Mouse (Mus musculus) left cerebral cortex, adult 11 months (tissue): Measurements from ENCODE around the gene Pgc.
A peak's percentile ranks its signal among the peaks of the same experiment; 100 is the strongest.

Experiments
- DNase-seq: peaks from one replicate; pipeline ENCODE4 v3.0.0; 2022; ENCODE audit warnings: low spot score

The Pgc gene

DNA sequence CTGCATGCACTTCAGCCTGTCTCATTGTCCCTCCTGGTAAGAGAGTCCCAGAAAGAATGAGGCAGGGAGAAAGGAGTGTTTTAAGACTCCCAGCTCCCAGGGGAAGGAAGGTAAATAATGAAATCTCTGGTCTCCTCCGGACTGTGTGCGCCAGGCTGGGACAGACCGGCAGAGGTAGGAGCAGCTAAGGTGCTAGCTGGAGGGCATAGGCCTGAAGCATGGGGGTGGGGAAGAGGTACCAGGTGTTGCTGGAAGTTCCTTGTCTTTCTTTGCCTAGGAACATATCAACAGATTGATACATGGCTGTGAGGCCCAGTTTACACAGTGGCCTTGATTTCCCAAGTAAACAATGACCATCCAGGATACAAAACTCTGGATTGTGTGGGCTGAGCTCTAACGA is 17.7 kb upstream of the Pgc start:
- no peak for DNase-seq

DNA sequence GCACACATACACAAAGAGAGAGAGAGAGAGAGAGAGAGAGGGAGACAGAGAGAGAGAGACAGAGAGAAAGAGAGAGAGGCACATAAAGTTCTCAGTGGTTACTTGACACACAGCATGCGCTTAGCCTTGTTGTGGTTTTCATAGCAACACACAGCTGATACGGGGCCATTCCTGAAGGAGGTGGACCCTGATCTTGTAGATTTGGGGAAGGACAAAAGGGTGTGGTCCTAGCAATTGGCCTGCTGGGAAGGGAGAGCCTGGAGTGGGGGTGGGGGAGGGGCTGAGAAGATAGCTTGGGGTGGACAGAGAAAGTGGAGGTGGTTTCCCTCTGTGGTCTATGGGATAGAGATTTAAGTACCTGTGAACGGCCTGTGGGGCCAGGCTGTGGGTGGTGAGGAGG is 16.6 kb upstream of the Pgc start:
- DNase-seq = no peak

DNA sequence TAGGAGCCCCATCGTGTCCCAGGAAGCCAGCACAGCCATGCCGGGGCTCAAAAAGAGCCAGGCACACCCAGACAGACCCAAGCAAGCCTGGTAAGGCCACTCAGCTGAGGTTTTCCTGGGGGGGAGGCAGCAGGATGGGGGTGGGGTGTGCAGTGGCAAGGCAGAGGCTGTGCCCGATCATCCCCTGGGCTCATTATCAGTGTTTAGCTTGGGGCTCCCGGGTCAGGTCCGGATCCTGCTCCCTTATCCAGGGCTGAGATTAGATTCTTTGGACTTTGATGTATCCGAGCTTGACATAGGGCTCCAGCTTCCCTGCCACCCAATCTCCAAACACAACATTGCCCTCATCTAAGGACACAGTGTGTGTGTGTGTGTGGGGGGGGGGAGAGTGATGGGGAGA is 14.8 kb upstream of the Pgc start:
- no peak for DNase-seq

DNA sequence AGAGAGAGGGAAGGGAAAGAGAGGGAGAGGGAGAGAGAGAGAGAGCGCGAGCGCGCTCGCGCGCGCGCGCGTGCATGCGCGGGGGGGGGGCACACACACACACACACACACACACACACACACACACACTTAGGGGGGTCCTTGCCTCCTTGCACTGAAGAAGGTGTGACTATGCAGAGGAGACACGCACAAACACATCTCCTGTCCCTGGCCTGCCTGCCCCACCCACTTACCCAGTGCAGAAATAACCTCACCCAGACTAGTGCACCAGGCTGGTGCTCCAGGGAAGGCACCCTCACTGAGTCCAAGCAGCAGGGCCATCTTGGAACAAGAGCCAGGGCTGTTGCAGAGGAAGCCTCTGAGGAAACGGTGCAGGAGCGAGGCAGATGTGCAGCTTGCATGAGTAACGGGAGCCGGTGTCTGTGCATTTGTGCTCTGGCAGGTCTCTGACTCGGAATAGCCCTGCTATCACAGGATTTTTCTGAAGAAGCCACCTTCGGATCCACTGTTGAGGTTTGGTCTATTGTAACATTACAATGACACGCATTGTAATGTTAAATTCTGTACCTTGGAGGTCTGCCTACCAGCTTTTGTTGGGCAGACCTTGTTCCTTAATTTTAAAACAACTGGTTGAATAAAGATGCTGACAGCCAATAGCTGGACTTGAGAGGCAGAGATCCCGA is 13.6 kb upstream of the Pgc start:
- DNase-seq = no peak

DNA sequence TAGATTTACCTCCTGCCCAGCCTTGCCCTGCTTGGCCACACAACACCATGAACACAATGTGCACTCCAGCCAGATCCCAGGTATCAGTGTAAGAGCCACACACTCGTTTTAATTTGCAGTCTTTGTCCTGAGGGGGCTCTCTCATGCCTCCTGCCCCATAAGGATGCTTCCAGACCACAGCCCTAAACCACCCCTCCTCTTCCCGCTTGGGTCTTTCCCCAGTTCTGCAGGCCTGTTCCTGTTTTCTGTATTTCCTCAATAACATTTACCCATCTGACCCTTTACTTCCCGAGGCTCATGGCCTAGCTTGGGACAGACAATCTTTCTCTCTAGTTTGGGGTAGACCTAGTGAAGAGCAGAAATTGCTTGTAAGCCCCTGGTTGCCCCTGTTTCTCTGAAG is 11.6 kb upstream of the Pgc start:
- DNase-seq = no peak

DNA sequence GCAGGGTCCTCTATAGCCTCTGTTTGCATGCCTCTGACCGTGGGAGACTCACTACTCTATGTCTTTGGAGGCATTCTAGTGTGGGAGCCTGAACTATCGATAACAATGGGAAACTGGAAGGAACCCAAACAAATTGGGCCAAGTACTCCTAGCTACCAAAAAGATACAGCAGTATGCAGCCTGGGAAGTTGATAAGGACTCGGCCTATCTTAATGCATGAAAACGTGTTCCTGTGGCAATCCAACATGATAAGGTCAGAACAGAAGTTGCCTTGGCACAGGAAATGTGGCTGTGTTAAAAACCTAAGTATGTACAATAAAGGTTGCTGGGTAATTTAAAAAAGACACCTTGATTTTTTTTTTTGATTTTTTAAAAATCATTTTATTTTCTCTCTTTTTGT is 5.5 kb upstream of the Pgc start:
- DNase-seq = no peak

DNA sequence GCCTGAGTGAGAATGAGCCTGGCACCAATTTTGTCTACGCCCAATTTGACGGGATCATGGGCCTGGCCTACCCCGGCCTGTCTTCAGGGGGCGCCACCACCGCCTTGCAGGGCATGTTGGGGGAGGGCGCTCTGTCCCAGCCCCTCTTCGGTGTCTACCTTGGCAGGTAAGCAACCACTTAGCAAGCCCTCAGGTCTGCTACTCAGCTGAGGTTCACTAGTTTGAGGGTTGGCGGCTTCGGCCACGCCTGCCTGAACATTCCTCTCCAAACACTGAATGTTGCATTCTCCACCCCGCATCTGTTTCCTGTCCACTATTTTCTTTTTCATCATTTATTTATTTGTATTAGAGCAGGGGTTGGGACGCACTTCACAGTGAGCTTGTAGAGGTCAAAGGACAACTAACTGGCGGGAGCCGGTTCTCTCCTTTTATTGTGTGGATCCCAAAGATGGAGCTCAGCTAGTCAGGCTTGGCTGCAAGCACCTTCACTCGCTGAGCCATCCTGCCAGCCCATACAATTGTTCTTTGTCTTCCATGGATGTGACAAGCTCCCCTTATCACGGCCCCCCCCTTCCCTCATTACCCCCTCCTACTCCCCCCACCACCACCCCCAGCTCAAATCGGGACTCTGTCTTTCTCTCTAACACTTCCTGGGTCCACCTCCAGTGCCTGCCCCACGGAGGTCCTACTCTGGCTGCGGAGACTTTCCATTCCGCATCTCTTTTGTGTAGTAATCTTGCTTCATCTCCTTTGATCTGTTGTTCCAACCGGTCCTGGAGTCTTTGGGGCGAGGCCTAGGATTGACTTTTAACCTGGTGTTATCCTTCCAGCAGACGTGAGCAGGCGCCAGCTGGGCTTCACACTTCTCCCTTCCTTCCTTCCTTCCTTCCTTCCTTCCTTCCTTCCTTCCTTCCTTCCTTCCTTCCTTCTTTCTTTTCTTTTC is 4.3 kb downstream of the Pgc start:
- DNase-seq = no peak

DNA sequence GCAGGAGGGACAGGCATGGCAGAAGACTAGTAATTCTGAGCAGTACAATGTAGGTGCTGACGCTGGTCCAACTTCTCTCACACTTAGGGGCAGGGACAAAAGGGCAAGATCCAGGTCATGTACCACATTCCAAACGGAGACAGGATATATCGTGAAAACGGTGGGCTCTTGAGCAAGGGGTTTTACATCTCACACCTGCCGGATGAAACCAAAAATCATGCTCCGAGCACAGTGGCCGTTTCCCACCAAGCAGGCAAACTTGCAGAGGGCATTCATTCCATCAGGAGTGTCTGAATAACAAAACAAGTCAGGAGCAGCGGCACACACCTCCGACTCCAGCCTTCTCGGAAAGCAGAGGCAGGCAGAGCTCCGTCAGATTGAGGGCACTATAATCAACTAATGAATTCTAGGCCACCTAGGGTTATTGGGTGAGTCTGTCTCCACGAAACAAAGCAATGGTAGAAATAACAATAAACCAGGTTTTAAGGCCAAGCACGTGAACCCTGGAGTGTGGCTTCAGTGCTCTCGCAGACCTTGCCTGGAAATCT is 9.0 kb downstream of the Pgc start:
- no peak for DNase-seq

DNA sequence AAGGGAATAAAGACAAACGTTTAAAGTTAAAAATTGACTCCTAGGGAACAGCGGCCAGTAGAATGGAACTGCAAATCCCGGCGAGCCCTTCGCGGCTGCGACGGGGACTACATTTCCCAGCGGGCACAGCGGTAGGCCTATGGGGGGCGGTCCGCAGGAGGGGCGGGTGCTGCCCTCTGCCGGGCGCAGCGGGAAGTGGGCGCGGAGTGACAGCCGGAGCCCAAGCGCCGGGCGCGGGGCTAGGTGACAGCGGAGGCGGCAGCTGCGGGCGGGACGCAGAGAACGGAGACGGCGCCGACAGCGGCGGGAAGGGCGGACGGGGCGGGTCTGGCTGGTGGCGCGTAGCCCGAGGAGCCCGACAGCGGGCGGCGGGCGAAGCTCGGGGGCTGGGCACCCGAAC is 10.2 kb downstream of the Pgc start, which contains the start of gene Tfeb:
TSS of gene Tfeb (plus strand) at position 175 of the 400 bp plus-strand sequence.
- peak; percentile 93 for DNase-seq

DNA sequence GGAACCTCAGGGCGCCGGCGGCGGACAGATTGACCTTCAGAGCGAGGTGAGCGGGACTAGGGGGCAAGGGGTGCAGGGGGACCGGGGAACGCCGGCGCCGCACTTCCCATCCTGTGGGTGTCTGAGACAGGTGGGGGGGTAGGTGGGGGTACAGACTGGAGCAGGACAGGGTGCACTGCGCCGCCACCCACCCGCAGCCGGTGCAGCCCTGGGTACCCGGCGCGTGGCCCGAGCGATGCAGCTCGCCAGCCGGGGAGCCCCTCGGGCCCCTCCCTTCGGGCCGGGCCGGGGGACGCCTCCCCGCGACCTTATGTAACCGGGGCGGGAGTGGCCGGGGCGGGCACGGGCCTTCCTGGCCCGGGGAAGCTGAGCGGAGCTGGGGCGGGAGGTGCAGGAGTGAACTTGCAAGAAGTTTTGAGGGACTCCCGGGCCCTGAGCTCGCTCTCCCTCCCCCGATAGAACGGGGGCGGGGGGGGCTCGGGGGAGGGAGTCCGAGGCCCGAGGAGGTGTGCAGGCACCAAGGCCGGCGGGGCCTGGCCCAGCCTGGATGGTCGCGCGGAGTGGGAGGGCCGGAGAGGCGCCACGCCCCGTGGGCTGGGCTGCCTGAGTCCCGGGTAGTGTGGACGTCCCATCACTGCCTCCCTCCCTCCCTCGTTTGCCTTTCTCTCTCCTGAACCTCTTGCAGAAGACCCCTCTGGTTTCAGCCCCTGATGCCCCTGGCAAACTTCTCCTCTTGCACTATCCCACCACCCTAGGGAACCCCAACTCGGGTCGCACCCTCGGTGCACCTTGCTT is 10.8 kb downstream of the Pgc start:
- DNase-seq = peak; percentile 81

DNA sequence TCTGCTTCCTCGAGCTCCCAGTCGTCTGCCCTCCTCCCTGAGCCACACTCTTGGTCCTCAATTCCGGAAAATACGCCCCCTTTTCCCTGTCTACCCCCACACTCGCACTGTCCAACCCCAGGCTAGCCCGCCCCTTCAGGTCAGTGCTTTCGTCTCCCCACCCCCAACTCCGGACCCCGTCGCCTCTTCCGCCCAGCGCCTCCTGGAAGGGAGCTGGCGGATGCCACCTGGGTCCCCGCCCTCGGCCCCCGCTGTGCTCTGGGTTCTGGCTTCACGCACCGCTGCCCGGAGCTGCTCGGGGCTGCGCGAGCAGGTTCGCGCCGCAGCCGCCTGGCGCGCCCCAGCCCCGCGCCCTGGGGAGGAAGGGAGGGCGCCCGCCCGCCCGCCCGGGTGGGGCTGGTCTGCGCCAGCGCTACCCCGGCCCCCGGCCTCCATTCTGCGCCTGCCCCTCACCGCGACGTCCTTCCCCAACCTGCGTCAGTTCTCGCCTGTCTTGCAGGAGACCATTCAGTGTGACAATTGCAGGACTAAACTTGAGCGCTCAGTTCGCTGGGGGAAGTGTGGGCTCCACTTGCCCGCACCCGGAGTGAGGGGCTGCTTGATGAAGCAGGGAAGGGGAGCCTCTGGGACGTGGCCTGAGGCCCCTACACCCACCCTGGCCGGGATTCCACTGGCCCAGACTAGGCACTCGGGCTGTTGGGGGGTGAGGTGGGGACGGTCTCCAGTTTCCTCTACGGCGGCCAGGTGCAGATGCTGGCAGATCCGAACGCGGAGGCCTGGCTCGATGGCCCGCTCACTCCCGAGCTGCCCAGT is 11.6 kb downstream of the Pgc start:
- DNase-seq = no peak

DNA sequence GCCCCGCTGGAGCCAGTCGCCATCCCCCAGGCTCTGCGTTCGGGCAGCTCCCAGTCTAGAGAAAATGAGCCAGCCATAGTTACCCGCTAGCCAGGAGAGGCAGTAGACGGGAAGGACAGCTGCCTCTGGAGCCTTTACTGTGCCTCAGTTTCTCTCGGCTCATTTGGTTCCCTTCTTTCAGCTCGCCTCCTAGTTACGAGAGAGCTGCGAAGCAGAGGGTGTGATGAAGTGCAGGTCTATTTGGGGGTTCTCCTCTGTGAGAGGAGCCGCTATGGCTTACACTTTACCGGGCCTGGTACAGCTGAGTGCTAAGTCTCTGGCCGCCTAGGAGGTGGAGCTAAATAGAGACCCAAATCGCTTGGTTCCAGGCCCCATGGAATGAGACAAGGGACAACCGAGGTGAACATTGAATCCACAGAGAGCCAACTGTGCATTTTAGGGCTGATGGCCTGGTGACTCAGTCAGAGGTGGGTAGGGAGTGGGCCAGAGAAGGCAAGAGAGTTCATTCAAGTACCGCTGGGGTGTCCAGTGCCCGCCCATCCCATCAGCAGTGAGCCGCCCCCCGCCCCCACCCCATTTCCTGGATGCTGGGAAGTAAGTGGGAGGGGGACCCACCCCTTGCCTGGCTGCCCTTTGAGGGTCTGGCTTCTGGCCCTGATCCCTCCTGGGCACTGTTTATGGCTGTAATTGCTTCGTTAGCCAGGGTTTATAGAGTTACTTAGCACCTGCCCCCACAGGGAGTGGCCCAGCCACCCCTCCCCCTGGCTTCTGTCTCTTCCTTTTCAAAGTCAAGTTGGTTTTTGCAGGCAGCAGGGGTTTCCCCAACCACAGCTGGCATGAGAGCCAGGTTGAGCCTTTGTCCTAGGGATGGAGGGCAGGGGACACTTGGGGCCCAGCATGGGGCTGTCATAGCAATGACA is 12.5 kb downstream of the Pgc start:
- no peak for DNase-seq

DNA sequence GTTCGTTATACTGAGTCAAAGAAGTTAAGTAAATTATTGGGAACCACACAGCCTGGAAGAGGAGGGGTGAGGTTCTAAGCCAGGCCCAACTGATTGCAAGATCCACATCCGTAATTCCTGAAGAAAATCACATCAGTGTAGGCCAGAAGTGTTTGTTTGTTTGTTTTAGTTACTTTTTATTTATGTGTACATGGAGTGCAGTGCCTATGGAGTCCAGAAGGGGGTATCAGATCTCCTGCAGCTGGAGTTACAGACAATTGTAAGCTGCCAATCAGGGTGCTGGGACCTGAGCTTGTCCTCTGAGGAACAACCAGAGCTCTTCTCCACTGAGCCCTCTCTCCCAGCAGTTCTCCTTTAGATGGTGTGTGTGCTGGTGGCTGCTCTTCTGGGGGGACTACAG is 13.5 kb downstream of the Pgc start:
- no peak for DNase-seq

DNA sequence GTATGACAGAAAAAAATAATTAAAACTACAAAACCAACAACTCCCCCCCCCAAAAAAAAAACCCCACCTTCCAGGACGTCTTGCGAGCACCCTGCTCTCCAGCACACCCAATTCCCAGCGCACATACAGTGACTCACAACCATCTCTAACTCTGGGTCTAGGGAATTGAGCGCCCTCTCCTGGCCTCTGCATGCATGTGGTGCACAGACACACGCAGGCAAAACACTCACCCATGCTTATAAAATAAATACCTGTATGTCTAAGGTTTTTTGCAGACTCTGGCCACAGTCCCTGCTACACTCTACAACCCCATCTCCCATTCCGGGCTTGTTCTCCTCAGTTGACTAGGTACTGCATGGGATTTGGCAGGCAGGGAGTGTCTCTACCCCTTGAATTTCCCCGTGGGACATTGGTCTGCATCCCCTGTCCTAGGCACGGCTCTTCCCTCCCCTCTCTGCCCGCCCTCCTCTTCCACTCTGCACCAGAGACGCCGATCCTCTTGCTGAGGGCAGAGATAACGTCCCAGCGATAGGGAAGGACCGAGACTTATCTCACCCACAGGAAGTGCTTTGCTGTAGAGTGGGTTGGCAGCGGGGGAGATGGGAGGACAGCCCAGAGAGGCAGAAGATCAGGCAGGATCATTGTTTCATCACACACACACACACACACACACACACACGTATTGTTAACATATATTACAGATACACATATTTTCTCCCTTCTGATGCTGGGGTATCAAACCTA is 16.5 kb downstream of the Pgc start:
- DNase-seq = no peak

DNA sequence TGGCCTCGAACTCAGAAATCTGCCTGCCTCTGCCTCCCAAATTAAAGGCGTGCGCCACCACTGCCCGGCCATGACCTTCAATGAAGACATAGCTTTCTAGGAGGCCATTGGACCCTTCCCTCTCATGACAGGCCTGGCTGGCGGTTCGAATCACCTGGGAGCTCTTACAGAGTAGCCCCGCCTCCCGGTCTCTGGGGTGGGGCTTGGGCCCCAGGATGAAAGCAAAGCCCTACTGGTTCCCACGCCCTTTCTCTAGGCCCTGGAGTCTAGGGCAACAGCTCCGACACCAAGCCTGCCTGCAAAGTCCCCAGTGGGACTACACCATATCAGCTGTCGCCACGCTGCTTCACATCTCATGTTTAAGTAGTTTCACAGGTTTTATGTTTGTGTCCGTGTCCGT is 17.4 kb downstream of the Pgc start:
- no peak for DNase-seq

DNA sequence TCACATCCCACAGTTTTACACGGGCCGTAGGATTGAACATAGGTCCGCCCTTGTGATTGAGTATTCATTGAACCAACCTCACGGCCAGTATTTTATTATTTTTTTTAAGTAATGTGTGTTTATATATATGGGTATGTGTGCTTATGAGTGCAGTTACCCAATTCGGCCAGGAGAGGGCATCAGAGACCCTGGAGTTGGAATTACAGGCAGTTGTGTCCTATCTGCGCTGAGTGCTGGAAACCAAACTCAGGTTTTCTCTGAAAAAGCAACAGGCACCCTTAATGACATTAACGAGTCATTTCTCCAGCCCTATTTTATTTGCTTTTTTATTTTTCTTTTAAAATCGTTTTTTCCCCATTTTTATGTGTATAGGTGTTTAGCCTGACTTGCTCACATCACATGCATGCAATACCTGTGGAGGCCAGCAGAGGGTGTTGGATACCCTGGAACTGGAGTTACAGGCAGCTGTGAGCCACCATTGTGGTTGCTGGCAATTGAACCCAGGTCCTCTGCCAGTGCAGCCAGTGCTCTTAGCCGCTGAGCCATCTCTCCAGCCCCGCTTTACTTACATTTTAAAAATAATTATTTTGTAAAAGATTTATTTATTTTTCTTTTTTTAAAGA is 18.2 kb downstream of the Pgc start:
- DNase-seq = no peak

DNA sequence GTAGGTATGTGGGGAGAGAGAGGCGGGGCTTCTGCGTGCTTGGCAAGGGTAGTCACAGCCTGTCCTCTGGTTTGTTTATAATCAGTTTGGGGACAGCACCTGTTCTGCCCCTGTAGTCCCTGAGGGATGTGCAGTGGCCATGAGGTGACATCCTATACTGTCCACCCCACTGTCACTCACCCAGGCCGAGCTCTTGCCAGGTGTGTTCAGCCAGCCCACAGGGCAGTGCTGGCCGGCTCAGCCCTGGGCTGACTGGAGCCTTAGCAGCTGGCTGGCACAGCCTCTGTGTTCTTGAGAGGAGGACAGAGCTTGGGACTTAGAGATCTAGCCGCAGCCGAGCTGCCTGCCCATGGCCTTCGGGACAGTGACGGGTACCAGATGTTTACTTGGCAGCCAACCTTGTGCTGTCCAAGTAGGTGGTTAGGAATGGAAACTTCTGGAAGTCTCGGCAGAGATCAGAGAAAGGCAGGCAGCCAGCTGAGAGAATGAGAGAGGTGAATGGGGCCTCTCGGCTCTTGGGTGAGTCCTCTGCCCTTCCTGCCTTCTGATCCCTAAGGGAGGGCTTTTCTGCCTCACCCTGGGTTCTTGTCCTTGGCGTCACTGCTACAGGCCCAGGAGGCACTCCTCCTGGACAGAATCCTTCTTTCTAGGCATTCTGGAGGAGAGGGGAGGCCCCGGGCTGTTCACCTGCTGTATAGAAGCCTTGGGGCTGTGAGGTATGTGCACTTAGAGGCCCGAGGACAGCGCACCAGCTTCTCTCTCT is 22.3 kb downstream of the Pgc start:
- no peak for DNase-seq

DNA sequence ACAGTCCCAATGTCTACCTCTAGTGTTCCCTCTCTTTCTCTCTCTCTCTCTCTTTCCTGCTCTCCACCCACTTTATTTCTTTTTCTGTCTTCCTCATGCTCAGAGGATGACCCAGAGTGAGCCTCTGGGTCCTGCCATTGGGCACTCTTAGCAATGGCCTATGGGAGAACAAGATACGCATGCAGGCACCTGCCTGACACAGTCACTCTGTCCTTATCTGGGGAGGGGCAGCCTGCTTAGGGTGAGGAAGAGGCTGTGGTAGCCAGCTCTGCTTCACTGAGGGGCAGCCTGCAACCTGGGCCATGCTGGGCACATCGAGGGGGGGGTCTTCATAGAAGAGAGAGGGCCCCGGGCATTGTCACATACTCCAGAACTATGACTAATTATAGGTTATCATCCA is 23.0 kb downstream of the Pgc start:
- no peak for DNase-seq
